Mouse (Mus musculus) cerebellum, postnatal 25 days (tissue): Measurements from ENCODE around the gene Ccdc171.
"Not testable (repeated sequence)": the region's sequence is repeated elsewhere in the genome, so short reads cannot be mapped to it uniquely, and the experiment has no call there.

Source experiments
- DNase-seq, 2 experiments: peaks; one replicate each; pipeline ENCODE4 v3.0.0; 2021; ENCODE audit warnings: mixed read lengths in 2 of 2

Ccdc171 gene

DNA sequence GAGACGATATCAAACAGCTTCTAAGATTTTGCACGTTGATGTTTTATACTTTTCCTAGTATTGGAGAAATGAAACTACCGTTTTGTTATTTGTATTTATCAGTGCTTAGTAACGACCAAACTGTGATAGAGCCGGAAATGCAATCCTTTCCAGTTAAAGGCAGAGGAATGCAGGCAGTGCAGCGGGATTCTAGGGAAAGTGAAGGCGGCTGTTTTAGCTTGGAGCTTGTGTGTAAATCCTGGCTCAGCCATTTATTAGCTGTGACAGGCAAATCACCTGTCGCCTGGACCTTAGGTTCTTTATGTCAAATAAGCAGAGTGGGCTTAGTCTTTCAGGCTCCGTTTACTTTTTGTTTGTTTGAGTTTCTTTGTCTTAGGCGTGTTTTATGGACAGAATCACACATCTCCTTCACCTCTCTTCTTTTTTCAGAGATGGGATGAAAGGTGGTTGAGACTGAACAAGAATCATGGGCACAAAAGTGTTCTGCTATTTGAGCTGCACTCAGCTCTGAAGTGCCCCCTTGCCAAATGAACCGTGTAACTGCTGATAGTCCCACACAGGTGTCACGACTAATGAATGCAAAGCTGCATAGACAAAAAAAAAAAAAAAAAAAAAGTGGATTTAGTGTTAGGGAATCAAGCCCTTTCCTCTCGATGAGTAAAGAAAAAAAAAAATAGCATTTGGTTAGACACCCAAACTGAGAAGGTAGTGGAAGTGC, 1.1 kb downstream of the Ccdc171 start:
- no peak for DNase-seq

DNA sequence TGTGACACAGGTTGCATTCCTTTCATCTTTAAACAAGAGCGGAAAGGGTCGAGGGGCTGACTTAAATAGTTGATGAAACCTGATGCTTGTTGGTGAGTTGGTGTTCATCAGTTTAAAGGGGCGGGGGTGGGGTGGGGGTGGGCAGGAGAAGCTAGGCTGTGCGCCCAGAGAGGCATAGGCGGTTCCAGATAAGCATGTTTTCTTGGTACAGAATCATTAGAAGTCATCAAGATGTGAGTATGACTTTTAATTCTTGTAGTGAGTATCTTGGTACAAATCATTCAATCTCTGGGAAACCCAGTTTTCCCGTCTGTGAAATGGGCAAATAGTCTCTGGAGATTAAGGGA, 1.6 kb downstream of the Ccdc171 start:
- no peak for DNase-seq

DNA sequence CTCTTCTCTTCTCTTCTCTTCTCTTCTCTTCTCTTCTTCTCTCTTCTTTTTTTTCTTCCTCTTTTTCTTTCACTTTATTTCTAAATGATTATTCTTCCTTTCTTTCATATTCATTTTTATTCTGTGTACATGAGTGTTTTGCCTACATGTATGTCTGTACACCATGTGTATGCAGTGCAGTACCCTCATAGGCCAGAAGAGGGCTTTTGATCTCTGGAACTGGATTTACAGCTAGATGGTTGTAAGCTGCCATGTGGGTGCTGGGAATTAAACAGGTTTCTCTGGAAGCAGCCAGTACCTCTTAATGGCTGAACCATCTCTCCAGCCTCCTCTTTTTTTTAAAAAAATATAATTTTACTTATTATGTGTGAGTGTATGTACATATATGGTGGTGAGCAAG, 2.6 kb downstream of the Ccdc171 start:
- peak in 1 of 2 experiments; percentile 44 for DNase-seq

DNA sequence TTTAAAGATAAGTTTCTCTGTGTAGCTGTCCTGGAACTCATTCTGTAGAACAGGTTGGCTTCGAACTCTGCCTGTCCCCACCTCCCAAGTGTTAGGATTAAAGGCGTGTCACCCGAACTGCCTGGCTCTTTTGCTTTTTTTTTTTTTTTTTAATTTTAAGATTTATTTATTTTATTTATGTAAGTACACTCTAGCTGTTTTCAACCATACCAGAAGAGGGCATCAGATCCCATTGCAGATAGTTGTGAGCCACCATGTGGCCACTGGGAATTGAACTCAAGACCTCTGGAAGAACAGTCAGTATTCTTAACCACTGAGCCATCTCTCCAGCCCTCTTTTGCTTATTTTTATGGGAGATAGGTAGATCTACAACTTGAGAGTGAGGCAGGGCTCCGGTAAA, 4.7 kb downstream of the Ccdc171 start:
- not testable (repeated sequence) for DNase-seq

DNA sequence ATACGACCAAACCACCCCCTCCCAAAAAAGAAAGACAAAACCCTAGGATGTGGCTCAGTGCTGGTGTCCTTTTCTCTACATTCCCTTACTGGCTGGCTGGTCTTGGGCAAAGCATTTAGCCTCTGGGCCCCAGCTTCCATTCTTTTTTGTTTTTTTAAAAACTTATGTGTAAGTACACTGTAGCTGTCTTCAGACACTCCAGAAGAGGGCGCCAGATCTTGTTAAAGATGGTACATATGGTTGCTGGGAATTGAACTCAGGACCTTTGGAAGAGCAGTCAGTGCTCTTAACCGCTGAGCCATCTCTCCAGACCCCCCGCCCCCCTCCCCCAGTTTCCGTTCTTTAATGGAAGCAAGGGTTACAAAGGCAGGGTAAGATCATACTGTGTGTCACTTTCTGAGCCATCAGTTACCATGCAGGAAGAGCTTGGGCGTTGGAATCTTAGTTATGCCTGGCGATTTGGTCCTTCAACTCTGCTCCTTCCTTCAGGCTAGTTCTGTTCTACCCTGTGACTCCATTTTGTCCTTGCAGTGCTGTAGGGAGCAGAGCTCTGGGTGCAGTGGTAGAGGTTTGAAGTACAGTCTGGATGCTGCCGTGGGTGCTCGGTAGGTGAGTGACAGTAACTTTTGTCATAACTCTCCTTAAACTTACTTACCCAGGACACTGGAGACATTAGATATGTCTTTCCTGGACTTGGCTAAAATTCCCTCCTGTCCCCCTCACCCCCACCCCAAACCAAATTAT, 8.0 kb downstream of the Ccdc171 start:
- DNase-seq: no peak

GRCm38 (mm10) chr4:83534024-83534423, 8.7 kb downstream of the Ccdc171 start:
- no peak for DNase-seq

DNA sequence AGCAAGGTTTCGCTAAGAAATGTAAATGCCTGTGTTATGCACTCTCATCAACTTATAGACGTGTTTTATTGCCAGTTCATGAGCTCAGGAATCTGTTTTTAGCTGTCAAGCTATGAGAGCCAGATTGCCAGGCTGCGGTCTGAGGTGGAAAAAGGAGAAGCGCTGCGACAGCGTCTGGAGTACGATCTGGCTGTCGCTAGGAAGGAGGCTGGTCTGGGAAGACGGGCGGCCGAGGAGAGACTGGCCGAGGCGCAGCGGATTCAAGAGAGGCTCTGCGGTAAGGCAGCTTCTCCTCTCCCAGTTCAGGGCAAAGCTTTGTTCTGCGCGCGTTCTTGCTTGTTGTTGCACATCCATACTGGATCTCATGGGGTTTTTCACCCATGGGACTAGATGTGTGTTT, 24.2 kb downstream of the Ccdc171 start:
- DNase-seq: peak in 1 of 2 experiments; percentile 17

- peak in 1 of 2 experiments; percentile 7 for DNase-seq
Measured at GRCm38 (mm10) chr4:83567190-83568113, 42.1 kb downstream of the Ccdc171 start.

GRCm38 (mm10) chr4:83568145-83568544, 42.8 kb downstream of the Ccdc171 start:
- DNase-seq: peak in 1 of 2 experiments; percentile 35

DNA sequence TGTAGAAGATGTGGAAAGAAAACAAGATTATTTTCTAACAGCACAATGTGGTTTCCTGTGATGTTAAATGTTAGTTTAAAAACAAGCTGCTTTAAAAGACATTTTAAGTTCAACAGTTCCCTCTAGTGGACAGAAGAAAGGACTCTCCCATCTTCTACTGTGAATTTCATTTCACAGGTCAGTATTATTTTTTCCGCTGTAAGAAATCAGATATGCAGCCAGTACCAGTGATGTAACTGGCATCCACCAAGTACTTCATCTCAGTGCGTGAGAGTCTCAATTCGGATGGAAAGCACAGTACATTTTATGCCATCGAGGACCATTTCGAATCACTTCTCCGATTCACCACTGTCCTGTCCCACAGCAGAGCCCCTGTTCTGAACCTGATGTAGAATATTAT, 45.2 kb downstream of the Ccdc171 start:
- DNase-seq: no peak

DNA sequence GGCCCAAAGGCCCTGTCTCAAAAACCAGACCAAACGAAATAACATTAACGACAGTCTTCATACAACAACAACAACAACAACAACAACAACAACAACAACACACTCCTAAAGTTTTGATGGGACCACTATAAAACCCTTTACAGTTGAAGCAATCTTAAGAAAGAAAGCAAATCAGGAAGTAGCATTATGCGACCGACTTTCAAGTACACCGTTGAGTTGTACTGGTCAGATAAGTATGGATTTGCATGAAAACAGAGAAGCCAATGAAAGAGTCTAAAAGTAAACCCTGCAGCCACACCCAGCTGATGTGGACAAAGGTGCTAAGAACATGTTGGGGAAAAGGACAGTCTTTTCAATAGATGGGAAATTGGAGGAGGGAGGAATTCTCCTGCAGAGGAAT, 45.7 kb downstream of the Ccdc171 start:
- no peak for DNase-seq

DNA sequence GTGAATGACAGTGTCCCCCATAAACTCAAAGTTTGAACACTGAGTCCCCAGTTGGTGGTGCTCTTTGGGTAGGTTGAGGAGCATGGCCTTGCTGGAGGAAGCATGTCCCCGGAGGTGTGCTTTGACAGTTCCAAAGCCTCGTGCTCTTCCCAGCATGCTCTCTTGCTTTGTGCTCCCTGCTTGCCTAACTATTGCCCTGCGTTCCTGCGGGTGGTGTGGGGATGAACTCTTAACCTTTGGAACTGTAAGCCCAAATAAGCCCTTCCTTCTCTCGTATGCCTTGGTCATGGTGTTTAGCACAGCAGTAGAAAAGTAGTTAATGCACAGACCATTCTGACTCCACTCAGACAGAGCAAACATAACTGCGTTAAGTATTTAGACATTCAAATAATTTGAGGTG, 47.2 kb downstream of the Ccdc171 start:
- no peak for DNase-seq

- DNase-seq: no peak
Measured at GRCm38 (mm10) chr4:83576315-83576714, 51.0 kb downstream of the Ccdc171 start.

DNA sequence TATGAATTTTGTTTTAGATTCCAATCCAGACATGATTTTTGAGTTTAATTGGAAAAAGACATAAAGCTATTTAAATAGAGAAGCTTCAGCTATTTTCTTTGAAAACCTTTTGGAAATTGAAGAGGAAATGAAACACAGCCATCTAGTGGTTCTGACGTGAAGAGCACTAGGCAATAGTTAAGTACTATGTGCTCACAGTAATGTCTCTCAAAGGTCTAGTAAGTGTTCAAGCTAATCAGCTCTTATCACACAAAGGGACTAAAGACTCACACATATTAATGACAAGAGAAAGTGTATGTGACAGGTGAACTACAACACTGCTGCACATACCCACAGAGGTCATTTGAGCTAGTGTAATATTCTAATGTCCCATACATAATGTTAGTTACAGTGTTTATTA, 54.8 kb downstream of the Ccdc171 start:
- no peak for DNase-seq

DNA sequence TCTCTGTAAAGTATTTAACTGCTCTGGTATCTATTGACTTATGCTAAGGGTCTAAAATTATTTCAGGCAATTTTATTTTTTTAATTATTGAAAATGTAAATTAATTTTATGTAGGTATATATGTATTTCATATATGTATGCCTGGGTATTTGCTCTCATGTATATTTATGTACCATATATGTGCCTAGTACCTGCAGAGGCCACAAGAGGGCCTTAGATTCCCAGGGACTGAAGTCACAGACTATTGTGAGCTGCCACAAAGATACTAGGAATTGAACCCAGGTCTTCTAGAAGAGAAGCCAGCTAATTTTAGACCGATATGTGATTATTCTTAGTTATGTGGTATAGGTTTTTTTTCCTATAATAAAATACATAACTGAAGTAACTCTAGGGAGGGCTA, 62.2 kb downstream of the Ccdc171 start:
- DNase-seq: no peak

DNA sequence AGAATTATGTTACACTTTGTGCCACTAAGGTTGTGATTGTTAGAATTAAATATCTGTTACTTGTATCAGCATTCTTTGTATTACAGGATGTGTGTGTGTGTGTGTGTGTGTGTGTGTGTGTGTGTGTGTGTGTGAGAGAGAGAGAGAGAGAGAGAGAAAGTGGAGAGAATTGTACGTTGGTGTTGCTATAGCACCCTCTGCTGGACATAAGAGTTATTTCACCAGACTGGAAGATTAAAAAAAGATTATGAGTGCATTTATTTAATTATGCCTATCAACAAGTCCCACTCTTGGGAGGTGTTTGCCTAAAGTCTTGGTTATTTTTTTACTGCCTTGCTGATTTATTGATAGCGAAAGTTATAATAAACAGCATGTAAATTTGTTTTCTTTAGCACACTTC, 71.1 kb downstream of the Ccdc171 start:
- DNase-seq: peak in 1 of 2 experiments; percentile 5

GRCm38 (mm10) chr4:83611111-83611510, 85.8 kb downstream of the Ccdc171 start:
- no peak for DNase-seq

GRCm38 (mm10) chr4:83623021-83623711, 97.8 kb downstream of the Ccdc171 start:
- DNase-seq: not testable (repeated sequence)

- no peak for DNase-seq
Measured at GRCm38 (mm10) chr4:83623732-83624131, 98.4 kb downstream of the Ccdc171 start.

- no peak for DNase-seq
Measured at GRCm38 (mm10) chr4:83651453-83651852, 126.1 kb downstream of the Ccdc171 start.

DNA sequence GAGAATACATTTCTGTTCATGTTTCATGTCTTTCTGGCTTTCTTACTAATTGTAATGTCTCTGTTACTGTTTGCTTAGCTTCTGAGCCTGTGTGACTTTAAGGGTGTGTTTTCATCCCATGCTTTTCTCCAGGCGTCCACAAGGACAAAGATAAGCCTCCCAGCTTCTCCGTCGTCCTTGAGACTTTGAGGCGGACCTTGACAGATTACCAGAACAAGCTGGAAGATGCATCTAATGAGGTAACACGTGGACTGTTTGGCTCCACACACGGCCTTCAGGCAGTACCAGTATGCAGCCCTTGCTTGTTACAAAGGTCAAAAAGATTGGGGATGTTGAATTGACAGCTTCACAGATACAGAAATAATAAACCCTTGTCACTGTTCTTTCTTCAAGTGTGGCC, 130.1 kb downstream of the Ccdc171 start:
- no peak for DNase-seq

GRCm38 (mm10) chr4:83656571-83656970, 131.2 kb downstream of the Ccdc171 start:
- DNase-seq: peak; percentile 29 to 34

GRCm38 (mm10) chr4:83657021-83657420, 131.7 kb downstream of the Ccdc171 start:
- no peak for DNase-seq
